Mouse (Mus musculus): ENCODE measurements around the gene Galntl6.
"Not testable (repeated sequence)": the region's sequence is repeated elsewhere in the genome, so short reads cannot be mapped to it uniquely, and the experiment has no call there.

Galntl6 gene

GRCm38 (mm10) chr8:57837384-57837783 is 1075.1 kb downstream of the Galntl6 start:
- DNase-seq: peak; percentile 53

GRCm38 (mm10) chr8:57836981-57837380 is 1075.5 kb downstream of the Galntl6 start:
- no peak for DNase-seq

GRCm38 (mm10) chr8:57836201-57836883 is 1076.1 kb downstream of the Galntl6 start:
- DNase-seq: no peak

- no peak for DNase-seq
These were observed 1089.3 kb downstream of the Galntl6 start for GRCm38 (mm10) chr8:57823151-57823550.

- no peak for DNase-seq
These were observed 1096.4 kb downstream of the Galntl6 start for GRCm38 (mm10) chr8:57816034-57816433.

- DNase-seq: no peak
These were observed 1105.4 kb downstream of the Galntl6 start for GRCm38 (mm10) chr8:57807060-57807459.

GRCm38 (mm10) chr8:57805094-57805493 is 1107.3 kb downstream of the Galntl6 start:
- no peak for DNase-seq

GRCm38 (mm10) chr8:57803821-57804220 is 1108.6 kb downstream of the Galntl6 start:
- DNase-seq: no peak

- no peak for DNase-seq
These were observed 1111.2 kb downstream of the Galntl6 start for GRCm38 (mm10) chr8:57801197-57801596.

GRCm38 (mm10) chr8:57800327-57800726 is 1112.1 kb downstream of the Galntl6 start:
- peak; percentile 91 for DNase-seq

- peak; percentile 74 for DNase-seq
These were observed 1112.6 kb downstream of the Galntl6 start for GRCm38 (mm10) chr8:57799797-57800204.

- no peak for DNase-seq
These were observed 1119.0 kb downstream of the Galntl6 start for GRCm38 (mm10) chr8:57793455-57793854.

- DNase-seq: no peak
These were observed 1120.2 kb downstream of the Galntl6 start for GRCm38 (mm10) chr8:57792246-57792645.

GRCm38 (mm10) chr8:57791309-57791721 is 1121.1 kb downstream of the Galntl6 start:
- DNase-seq: peak; percentile 61

- DNase-seq: no peak
These were observed 1132.9 kb downstream of the Galntl6 start for GRCm38 (mm10) chr8:57779551-57779950.

GRCm38 (mm10) chr8:57777988-57778721 is 1134.3 kb downstream of the Galntl6 start:
- no peak for DNase-seq

GRCm38 (mm10) chr8:57776723-57777122 is 1135.7 kb downstream of the Galntl6 start:
- DNase-seq: no peak

GRCm38 (mm10) chr8:57772732-57773265 is 1139.6 kb downstream of the Galntl6 start:
- DNase-seq: no peak

GRCm38 (mm10) chr8:57767541-57767940 is 1144.9 kb downstream of the Galntl6 start:
- no peak for DNase-seq

GRCm38 (mm10) chr8:57766471-57767065 is 1145.9 kb downstream of the Galntl6 start:
- no peak for DNase-seq

- no peak for DNase-seq
These were observed 1146.6 kb downstream of the Galntl6 start for GRCm38 (mm10) chr8:57765726-57766351.

- no peak for DNase-seq
These were observed 1147.2 kb downstream of the Galntl6 start for GRCm38 (mm10) chr8:57765192-57765591.

- not testable (repeated sequence) for DNase-seq
These were observed 1149.8 kb downstream of the Galntl6 start for GRCm38 (mm10) chr8:57762622-57763021.

Data from cerebellum, adult 8-10 months (tissue).